Mouse (Mus musculus): Measurements from ENCODE around the gene Slc7a8.

- TF ChIP-seq CTCF (IDR thresholded peaks at IDR 0.05; ENCODE audit: borderline replicate concordance, extremely low read depth, insufficient read depth, insufficient read length), result no peak
- TF ChIP-seq POLR2A (IDR thresholded peaks at IDR 0.05; ENCODE audit: borderline replicate concordance, extremely low read depth, insufficient read depth, insufficient read length, poor library complexity, severe bottlenecking), result no peak
Measured at GRCm38 (mm10) chr14:54770373-54770772, 11.4 kb downstream of the Slc7a8 start.

All from brain, embryonic 14.5 days (tissue).